Mouse (Mus musculus): ENCODE data around the gene Hrc.

DNA sequence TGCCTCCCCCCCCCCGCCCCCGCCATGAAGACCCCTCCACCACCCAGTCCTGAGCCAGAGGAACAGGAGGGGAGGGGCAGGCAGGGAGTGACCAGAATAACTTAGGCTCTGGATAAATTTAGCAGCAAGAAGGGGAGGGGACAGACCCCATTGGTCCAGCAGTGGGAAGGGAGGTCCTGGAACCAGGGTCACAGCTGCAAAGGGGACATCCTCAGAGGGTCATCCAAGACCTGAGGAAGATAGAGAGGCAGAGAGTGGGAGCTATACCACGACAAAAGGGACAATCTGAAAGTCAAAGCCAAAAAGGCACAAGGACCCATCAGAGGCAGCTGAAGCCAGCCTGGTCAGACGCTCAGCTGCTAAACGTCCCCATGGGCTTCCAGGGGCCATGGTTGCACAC lies at the start of gene Hrc:
- TF ChIP-seq CTCF (conservative IDR thresholded peaks at IDR 0.05; ENCODE audit: low read length) (no peak), POU5F1 (IDR thresholded peaks at IDR 0.05; ENCODE audit: borderline replicate concordance, low read length) (no peak), NANOG (IDR thresholded peaks at IDR 0.05; ENCODE audit: borderline replicate concordance, low read length) (no peak)

Measured in E14TG2a.4 (cell line).